Mouse (Mus musculus): ENCODE data around the gene Casp9.

Gene Casp9

DNA sequence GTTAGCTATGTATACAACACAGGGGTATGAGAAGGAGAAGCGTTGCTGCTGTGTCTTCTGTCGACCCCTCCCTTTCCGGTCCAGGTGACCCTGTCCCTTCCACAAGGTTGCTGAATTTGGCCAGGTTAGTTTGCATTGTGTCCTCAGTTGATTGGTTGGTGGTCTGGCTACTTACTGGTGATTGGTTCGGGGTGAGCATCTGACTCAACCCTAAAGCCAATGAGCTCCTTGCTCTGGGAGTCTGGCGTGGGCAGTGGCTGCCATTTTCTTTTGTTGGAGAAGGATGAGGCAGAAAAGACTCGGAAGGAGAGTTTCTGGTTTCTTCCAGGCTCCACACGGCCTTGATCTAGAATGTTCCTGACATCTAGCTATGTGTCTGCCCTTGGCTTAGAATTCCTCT, 25.9 kb downstream of the Casp9 start:
- no peak for DNase-seq

DNA sequence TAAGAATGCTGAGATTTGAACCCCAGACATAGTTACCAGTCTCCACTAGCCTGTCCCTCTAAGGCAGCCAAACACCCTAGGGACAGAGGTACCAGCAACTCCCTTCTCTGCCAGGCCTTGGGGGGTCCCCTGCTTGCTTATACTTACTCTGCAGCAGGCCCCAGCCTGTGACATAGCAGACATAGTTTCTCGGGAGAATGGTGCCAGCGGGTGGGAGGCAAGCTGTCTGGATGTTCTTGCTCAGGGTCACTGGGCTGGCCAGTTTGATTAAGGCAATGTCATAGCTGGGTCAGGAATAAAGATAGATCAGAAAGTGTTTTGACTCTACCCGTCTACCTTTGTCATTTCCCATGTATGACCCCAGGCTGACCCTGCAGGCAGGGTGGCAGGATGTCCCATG, 27.8 kb downstream of the Casp9 start:
- DNase-seq, result no peak

DNA sequence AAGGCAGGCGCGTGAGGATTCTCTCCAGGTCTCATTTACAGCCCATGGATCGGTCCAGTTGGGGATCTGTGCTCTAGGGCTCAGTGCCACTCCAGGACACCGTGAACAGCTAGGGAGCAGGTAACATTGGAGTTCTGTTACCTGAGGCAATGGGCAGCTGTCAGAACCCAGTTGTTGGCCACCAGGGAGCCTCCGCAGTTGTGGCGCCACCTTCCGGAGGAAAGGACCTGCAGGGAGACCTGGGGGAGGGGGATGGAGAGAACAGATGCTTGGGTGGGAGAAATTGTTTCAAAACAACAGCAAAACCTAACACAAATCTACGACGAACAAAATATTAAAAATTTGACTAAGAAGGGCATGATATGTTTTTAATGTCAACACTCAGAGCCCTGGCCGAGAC, 28.7 kb downstream of the Casp9 start:
- peak; percentile 38 for DNase-seq

DNA sequence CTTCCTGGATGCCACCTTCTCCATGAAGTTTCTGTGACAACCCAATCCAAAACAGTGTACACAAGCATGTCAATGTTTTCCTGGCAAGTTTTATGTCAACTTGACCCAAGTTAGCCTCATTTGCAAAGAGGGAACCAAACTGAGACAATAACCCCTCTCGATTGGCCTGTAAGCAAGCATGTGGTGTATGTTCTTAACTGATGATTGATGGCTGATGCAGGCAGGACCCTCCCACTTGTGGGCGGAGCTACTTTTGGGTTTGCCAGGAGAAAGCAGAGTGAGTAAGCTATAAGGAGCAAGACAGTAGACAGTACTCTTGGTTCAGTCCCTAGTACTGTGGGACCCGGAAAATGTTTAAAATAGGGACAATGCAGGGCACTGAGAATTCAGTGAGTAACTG, 29.6 kb downstream of the Casp9 start:
- peak; percentile 15 for DNase-seq

DNA sequence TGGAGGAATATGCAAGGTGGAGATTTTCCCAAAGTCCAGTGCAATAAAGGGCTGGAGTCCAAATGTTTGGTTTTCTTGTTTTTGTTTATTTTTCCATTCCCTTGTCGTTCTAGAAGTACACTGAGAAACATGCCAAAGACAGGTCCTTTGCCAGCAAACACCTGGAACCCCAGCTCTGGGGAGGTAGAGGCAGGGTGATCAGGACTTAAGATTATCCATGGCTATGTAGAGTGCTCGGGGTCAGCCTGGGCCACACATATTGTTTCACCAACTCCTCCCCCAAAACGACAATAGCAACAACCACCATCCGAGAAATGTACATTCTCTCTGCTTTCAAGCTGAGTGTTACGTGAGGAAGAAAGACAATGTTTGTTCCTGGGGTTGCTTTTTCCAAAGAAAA, 32.6 kb downstream of the Casp9 start, which contains the start of gene Cela2a:
TSS of gene Cela2a (minus strand) at position 101 of the 400 bp plus-strand sequence.
- no peak for DNase-seq

DNA sequence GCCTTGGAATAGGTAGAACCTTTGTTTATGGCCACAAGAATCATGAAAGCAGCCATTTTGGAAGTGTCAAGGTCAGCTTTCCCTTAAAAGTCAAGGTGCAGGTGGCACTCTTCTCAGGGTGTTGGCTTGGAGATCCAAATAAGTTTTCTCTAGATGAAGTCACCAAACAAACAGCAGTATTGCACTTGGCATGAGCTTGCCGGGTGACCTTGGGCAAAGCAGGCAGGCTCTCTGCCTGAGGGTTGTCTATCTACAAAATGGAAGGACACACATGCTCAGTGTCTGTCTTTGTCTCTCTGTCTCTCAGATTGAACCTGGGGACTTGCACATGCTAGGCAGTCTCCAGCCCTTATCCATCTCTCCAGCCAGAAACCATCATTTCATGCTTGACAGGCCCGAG, 34.0 kb downstream of the Casp9 start:
- no peak for DNase-seq

- no peak for DNase-seq
Observed at GRCm38 (mm10) chr4:141828177-141828576, 34.8 kb downstream of the Casp9 start.

DNA sequence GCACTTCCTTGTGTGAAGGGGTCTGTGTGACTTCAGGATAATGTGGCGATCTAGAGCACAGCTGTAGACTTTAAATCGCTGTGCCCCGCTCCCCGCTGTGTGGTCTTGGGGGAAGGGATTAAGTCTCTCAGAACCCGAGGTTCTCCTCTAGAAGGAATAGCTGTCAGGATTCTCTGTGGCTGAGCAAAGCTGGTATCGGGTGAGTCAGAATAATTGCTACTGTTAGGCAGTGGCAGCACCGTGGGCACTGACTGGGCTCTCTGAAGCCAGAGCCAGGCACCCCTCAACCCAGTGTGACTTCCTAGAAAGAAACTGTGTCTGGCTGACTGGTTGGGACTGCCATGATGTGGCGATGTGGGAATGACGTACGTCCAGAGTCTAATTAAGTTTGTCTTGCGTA, 37.0 kb downstream of the Casp9 start:
- DNase-seq, result no peak

DNA sequence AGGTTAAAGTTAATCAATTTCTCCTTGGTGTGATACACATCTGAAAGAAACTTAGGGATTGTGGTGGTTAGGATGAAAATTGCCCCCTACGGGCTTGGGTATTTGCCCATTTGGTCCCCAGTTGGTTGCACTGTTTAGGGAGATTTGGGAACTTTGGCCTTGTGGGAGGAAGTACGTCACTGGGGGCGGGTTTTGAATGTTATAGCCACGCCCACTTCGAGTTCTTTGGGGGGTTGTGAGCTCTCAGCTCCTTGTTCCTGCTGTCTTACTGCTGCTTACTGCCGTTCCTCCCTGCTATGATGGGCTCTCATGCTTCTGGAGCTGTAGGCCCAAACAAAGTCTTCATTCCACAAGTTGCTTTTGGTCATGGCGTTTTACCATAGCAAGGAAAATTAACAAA, 37.9 kb downstream of the Casp9 start:
- no peak for DNase-seq

- no peak for DNase-seq
Observed at GRCm38 (mm10) chr4:141833911-141834310, 40.5 kb downstream of the Casp9 start.

GRCm38 (mm10) chr4:141834536-141835095, 41.2 kb downstream of the Casp9 start:
- DNase-seq, result no peak

- DNase-seq, result no peak
Observed at GRCm38 (mm10) chr4:141845999-141846398, 52.6 kb downstream of the Casp9 start, which contains the start of gene Ctrc. Ctrc (minus strand) TSS chr4:141846359.

GRCm38 (mm10) chr4:141853437-141853836, 60.0 kb downstream of the Casp9 start:
- peak; percentile 51 for DNase-seq

- peak; percentile 75 for DNase-seq
Observed at GRCm38 (mm10) chr4:141857422-141857930, 64.1 kb downstream of the Casp9 start.

DNA sequence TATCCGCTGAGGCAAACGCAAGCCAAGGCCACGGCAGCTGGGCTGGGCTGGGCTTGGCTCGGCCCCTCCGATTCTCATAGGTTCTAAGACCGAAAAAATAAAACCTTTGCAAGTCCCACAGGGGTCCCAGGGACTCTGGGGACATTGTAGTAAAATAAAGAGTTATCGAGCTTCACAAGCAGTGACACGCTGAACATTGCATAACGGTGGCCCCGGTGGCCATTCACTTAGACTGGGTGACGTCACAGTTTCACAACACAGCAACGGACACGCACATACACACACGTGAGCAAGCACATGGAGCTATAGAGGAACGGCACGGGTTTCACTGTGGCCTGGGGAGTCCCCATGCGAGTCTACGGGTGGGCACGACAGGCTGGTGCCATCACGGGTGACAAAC, 65.1 kb downstream of the Casp9 start:
- DNase-seq, result no peak

GRCm38 (mm10) chr4:141859351-141859750, 65.9 kb downstream of the Casp9 start:
- no peak for DNase-seq

GRCm38 (mm10) chr4:141860246-141860841, 66.9 kb downstream of the Casp9 start:
- DNase-seq, result no peak

- no peak for DNase-seq
Observed at GRCm38 (mm10) chr4:141861591-141862295, 68.3 kb downstream of the Casp9 start.

- DNase-seq, result no peak
Observed at GRCm38 (mm10) chr4:141862867-141863266, 69.5 kb downstream of the Casp9 start.

DNA sequence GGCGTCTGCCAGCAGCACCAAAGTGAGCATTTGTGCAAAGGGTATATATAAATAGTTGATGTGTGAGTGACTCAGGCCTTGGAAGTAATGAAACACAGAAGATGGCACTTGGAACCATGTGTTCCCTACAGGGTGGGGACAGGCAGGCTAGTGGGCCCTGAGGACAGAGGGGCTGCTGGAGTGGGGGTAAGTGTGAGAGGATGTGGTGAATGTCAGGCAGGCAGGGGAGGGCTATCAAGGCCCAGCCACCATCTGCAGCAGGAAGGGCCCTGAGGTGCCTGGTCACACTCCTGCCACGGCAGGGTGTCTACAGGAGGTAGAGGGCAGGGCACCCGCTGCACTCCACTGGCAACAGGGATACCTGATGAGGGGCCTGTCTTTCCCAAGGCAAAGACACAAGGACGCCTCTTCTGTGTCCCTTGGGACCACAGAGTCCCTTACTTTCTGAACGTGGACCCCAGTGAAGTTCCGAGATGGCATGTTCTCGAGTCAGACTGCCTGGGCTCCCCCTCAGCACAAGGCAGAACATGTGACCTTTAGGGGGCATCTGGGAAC, 70.4 kb downstream of the Casp9 start:
- no peak for DNase-seq

DNA sequence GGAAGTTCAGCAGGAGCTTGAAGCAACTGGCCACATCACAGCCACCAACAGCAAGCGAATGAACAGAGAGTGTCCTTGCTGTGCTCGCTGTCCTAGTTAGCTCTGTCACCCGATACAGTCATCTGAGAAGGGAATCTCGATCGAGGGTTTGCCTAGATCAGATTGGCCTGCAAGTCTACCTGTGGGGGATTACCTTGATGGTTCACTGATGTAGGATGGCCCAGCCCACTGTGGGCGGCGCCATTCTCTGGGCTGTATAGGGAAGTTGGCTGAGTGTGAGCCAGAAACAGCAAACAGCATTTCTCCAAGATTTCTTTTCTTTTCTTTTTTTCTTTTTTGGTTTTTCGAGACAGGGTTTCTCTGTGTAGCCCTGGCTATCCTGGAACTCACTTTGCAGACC, 71.1 kb downstream of the Casp9 start:
- DNase-seq, result no peak

DNA sequence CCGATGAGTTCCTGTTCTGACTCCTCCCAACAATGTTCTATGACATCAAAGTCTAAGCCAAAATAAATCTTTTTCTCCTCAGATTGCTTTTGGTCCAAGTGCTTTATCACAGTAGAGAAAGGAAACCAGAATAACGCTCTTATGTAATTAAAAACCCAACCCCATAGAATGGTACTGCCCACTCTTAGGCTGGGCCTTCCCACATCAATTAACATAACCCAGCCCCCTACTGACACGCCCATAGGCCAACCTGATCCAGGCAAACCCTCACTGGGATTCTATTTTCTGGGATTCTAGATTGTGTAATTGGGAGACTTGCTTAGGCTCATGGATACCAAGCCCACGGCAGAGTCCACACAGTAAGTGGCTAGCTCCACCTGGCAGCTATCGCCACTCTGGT, 71.6 kb downstream of the Casp9 start:
- no peak for DNase-seq
